Mouse (Mus musculus): ENCODE measurements around the gene Tmed10. TPM values are rescaled to one million over a fixed set of nuclear protein-coding genes. Genes with fewer than 3 reads are reported as not detected.

The Tmed10 gene
- polyA plus RNA-seq, 1 experiment: 178 TPM

DNA sequence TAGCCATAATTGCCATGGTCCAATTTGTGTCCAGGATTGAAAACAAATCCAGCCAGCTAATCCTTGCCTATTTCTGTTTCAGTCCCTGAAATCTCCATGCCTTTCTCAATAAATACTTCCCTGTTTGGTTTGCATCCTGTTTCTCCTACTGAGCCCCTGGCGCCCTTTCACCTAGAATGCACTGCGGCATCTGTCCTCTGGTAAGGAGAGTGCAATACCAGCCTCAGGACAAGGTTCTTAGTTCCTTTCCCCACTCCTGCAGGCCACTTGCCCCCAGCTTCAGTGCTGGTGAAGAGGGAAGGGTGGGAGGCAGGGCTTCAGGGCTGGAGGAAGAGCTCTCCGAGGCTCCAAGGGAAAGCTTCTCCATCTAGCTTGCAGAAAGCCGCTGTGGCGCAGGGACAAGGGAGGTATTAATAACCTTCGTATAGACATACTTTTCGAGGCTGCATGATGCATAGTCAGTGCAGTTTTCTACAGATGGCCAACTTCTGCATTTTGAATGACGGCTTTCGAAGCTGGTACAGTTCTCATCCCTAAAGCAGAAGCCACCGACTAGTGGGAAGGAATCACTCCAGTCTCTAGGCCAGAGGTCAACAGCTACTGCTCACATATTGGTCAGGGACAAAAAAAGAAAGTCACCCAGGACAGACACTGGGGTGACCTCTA is 10.8 kb upstream of the Tmed10 start:
- H3K4me1 ChIP-seq (ENCODE audit: control insufficient read depth, insufficient read depth, low read length): no peaks in the 10 kb centered on the region
- no peak for DNase-seq
- no peaks in the 10 kb centered on the region for H3K27me3 ChIP-seq (ENCODE audit: control insufficient read depth, insufficient read depth, low read length)
- no peak overlapping the region for H3K4me3 ChIP-seq (replicated peaks; ENCODE audit: insufficient read depth, low read depth, low read length)
- TF ChIP-seq POLR2A (IDR thresholded peaks at IDR 0.05; ENCODE audit: borderline replicate concordance, insufficient read depth, low read length) (no peak), CTCF (IDR thresholded peaks at IDR 0.05; ENCODE audit: borderline replicate concordance, insufficient read depth, low read depth, low read length) (no peak)
- WGBS: 79% methylated on average over 10 of the region's 10 CpGs
- H3K27ac ChIP-seq (ENCODE audit: insufficient read depth, low read length): no peak overlapping the region

DNA sequence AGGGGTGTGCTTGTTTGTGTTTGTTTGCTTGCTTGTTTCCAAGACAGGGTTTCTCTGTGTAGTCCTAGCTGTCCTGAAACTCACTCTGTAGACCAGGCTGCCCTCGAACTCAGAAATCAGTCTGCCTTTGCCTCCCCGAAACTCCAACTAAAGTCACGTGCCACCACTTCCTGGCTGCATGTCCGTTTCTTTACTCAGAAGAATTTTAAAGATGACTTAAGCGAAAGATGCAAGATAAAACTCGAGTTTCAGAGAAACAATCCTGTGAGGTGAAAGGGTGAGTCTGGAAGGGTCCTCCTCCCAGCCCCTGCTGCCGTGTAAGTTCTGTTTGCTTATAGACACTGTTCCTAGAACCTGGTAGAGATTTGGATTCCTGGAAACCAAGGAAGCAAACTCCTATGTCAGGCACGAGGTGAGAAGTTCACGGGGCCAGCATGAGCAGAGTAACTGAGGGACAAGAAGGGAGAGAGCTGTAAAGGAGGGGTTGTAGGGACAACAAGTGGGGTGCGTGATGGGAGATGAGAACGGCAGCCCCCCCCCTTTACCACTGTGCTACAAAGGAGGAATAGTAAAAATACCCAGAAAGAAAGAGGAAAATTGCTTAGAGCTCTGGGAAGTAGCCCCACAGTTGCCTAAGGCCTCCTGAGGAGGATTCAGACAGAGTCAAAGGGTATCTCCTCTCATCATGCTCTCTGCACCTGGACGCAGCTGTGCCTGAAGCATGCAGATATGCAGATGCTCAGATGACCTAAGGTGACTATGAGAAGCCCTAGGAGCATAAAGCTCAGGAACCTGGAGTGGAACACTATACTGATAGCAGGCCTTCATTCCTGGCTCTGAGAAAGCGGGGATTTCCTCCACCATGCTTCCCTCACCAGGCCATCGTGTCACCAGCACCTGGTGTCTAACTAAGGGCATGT is 8.4 kb upstream of the Tmed10 start:
- Histone ChIP-seq H3K27me3 (ENCODE audit: control insufficient read depth, insufficient read depth, low read length) (no peaks in the 10 kb centered on the region), H3K4me3 (replicated peaks; ENCODE audit: insufficient read depth, low read depth, low read length) (no peak overlapping the region), H3K27ac (ENCODE audit: insufficient read depth, low read length) (no peak overlapping the region), H3K4me1 (ENCODE audit: control insufficient read depth, insufficient read depth, low read length) (no peaks in the 10 kb centered on the region)
- no peak for TF ChIP-seq CTCF (IDR thresholded peaks at IDR 0.05; ENCODE audit: borderline replicate concordance, insufficient read depth, low read depth, low read length)
- TF ChIP-seq POLR2A (IDR thresholded peaks at IDR 0.05; ENCODE audit: borderline replicate concordance, insufficient read depth, low read length): no peak
- 79% methylated on average over 14 of the region's 14 CpGs for WGBS
- DNase-seq: no peak

DNA sequence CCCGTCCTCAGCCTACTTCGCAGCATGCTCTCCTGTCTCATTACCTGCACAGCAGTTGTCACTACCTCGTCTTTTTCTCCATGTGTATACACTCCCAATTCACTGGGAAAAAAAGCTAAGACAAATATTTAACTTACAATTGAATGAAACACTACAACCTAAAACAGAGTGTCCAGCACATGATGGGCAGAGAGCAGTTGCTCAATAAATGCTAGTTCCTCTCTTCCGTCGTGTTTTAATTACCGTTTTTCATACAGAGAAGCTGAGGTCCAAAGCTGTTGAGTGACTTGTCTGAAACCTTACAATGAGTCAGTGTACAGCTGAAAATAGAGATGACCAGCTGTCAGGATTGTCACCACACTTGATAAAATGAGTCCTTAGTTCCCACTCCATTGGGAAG is 6.9 kb upstream of the Tmed10 start:
- no peaks in the 10 kb centered on the region for H3K27me3 ChIP-seq (ENCODE audit: control insufficient read depth, insufficient read depth, low read length)
- DNase-seq: no peak
- no peak overlapping the region for H3K4me3 ChIP-seq (replicated peaks; ENCODE audit: insufficient read depth, low read depth, low read length)
- TF ChIP-seq CTCF (IDR thresholded peaks at IDR 0.05; ENCODE audit: borderline replicate concordance, insufficient read depth, low read depth, low read length): no peak
- no peak for TF ChIP-seq POLR2A (IDR thresholded peaks at IDR 0.05; ENCODE audit: borderline replicate concordance, insufficient read depth, low read length)
- no peaks in the 10 kb centered on the region for H3K4me1 ChIP-seq (ENCODE audit: control insufficient read depth, insufficient read depth, low read length)
- WGBS: 94% methylated on average over 6 of the region's 6 CpGs
- H3K27ac ChIP-seq (ENCODE audit: insufficient read depth, low read length): no peak overlapping the region

DNA sequence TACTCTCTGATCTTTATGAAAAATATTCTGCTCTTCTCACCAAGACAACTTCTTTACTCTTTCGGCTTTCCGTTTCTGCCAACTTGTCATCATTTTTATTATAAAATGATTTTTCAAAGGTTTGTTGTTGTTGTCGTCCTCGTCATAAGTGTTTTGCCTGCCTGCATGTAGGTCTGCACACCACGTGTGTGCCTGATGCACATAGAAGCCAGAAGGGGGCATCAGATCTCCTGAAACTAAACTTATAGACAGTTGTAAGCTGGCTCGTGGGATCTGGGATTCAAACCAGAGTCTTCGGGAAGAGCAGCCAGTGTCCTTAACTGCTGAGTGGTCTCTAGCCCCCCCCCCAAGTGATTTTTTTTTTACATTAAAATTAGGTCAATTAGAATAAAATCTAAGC is 6.3 kb upstream of the Tmed10 start:
- DNase-seq: no peak
- H3K27me3 ChIP-seq (ENCODE audit: control insufficient read depth, insufficient read depth, low read length): no peaks in the 10 kb centered on the region
- 72% methylated on average over 7 of the region's 7 CpGs for WGBS
- TF ChIP-seq POLR2A (IDR thresholded peaks at IDR 0.05; ENCODE audit: borderline replicate concordance, insufficient read depth, low read length): no peak
- no peak for TF ChIP-seq CTCF (IDR thresholded peaks at IDR 0.05; ENCODE audit: borderline replicate concordance, insufficient read depth, low read depth, low read length)
- H3K27ac ChIP-seq (ENCODE audit: insufficient read depth, low read length): no peak overlapping the region
- H3K4me1 ChIP-seq (ENCODE audit: control insufficient read depth, insufficient read depth, low read length): no peaks in the 10 kb centered on the region
- H3K4me3 ChIP-seq (replicated peaks; ENCODE audit: insufficient read depth, low read depth, low read length): no peak overlapping the region

DNA sequence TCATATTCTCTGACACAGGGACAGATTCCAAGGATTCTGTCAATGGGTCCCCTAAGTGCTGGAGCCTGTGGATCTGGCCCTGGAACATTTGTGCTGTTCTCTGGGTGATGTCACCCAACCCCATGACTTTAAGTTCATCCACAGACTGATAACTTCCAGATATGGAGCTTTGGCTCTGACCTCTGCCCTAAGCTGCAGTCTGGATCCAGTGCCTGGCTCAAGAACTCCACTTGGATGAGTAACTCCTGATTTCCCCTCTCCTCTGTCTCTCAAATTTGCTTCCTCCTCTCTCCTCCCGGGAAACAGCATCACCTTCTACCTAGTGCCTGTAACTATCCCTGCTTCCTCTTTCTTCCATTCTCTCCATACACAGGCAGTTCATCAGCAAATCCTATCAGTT is 5.7 kb upstream of the Tmed10 start:
- H3K4me3 ChIP-seq (replicated peaks; ENCODE audit: insufficient read depth, low read depth, low read length): no peak overlapping the region
- 71% methylated on average over 1 of the region's 1 CpGs for WGBS
- H3K4me1 ChIP-seq (ENCODE audit: control insufficient read depth, insufficient read depth, low read length): no peaks in the 10 kb centered on the region
- no peak overlapping the region for H3K27ac ChIP-seq (ENCODE audit: insufficient read depth, low read length)
- TF ChIP-seq POLR2A (IDR thresholded peaks at IDR 0.05; ENCODE audit: borderline replicate concordance, insufficient read depth, low read length) (no peak), CTCF (IDR thresholded peaks at IDR 0.05; ENCODE audit: borderline replicate concordance, insufficient read depth, low read depth, low read length) (no peak)
- no peaks in the 10 kb centered on the region for H3K27me3 ChIP-seq (ENCODE audit: control insufficient read depth, insufficient read depth, low read length)
- DNase-seq: no peak

DNA sequence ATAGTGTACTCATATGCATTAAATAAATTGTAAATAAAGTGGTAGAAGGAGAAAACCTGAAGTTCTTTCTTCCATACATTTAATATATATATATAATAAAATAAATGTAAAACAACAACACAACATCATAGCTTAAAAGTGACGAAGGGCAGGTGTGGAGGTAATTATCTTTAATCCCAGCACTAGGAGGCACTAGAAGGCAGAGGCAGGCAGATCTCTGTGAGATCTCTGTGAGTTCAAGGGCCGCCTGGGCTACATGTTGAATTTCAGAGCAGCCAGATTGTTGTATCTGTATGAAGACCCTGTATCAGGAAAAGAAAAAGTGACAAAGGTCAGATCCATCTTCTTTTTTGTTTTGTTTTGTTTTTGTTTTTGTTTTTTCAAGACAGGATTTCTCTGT is 3.6 kb upstream of the Tmed10 start:
- DNase-seq: no peak
- 86% methylated on average over 2 of the region's 2 CpGs for WGBS
- Histone ChIP-seq H3K4me1 (ENCODE audit: control insufficient read depth, insufficient read depth, low read length) (no peaks in the 10 kb centered on the region), H3K27ac (ENCODE audit: insufficient read depth, low read length) (no peak overlapping the region), H3K4me3 (replicated peaks; ENCODE audit: insufficient read depth, low read depth, low read length) (no peak overlapping the region), H3K27me3 (ENCODE audit: control insufficient read depth, insufficient read depth, low read length) (no peaks in the 10 kb centered on the region)
- TF ChIP-seq POLR2A (IDR thresholded peaks at IDR 0.05; ENCODE audit: borderline replicate concordance, insufficient read depth, low read length): no peak

DNA sequence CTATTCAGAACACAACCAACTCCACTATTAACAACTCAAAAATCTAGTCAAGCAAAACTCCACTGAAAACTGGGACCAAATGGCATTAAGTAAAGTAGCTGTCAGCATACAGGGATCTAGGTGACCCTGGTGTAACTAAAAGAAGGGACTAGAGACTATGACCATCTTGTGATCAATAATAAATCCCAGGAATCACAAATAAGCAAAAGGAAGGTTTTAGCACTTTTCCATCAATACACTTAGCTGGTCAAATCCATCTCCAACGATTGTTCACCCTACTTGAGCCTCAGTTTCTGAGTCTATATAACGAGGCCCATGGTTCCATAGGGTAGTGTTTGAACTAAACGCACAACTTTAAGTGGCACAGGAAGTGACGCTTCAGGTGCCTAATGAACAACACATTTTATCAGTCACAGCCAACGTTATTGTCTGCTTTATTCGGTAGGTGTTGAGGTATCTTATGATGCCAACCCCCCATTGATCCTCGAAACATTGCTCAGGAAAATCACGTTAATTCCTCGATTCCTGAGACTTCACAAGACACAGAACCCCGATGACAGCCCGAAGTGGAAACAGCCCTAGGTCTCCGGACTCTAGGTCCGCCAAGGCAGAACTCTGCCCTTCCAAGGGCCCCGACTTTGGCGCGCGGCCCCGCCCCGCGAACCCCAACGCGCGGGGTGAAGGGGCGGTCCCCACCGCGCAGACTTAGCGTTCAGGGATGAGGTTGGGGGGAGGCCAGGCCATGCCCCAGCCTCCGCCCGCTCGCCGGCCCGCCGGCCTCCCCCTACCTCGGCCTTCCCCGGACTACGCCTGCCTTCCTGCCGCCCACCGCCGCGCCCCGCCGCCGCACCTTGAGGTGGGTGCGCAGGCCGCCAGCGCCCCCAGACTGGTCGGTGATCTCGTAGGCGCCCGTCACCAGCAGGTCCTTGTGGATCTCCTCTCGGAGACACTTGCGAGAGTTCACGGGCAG is 771 bp downstream of the Tmed10 start:
- H3K27ac ChIP-seq (ENCODE audit: insufficient read depth, low read length): peak overlapping the region; percentile 34; the same call in 1 of the 2 replicates
- H3K27me3 ChIP-seq (ENCODE audit: control insufficient read depth, insufficient read depth, low read length): no peaks in the 10 kb centered on the region
- WGBS: 1% methylated on average over 52 of the region's 53 CpGs
- TF ChIP-seq CTCF (IDR thresholded peaks at IDR 0.05; ENCODE audit: borderline replicate concordance, insufficient read depth, low read depth, low read length) (no peak), POLR2A (IDR thresholded peaks at IDR 0.05; ENCODE audit: borderline replicate concordance, insufficient read depth, low read length) (0 out of 2 replicates have a peak, but pooled peaks have one; percentile 23)
- H3K4me1 ChIP-seq (ENCODE audit: control insufficient read depth, insufficient read depth, low read length): 0 out of 2 replicates have a peak, but pooled peaks cover 2% of the 10 kb centered on the region
- H3K4me3 ChIP-seq (replicated peaks; ENCODE audit: insufficient read depth, low read depth, low read length): peak overlapping the region; percentile 69
- DNase-seq: peak in 1 of 2 experiments; percentile 65
